Mouse (Mus musculus): Measurements from ENCODE around the gene Bst1. TPM values are rescaled to one million over a fixed set of nuclear protein-coding genes. Genes with fewer than 3 reads are reported as not detected.

Gene Bst1
- polyA plus RNA-seq, 1 experiment = 0.30 TPM

GRCm38 (mm10) chr5:43848275-43848674, 29.6 kb downstream of the Bst1 start:
- Histone ChIP-seq H3K4me3 (ENCODE audit: insufficient read depth, low read length) (no peak overlapping the region), H3K27ac (ENCODE audit: insufficient read depth, low read length) (no peak overlapping the region), H3K4me1 (ENCODE audit: control insufficient read depth, insufficient read depth, low read length) (peaks cover 2% of the 10 kb centered on the region; the same call in 1 of the 2 replicates)
- no peak for TF ChIP-seq POLR2A (IDR thresholded peaks at IDR 0.05; ENCODE audit: low read depth, low read length)
- no peak for TF ChIP-seq CTCF (IDR thresholded peaks at IDR 0.05; ENCODE audit: borderline replicate concordance, insufficient read depth, low read length)

- Histone ChIP-seq H3K27ac (ENCODE audit: insufficient read depth, low read length) (no peak overlapping the region), H3K4me1 (ENCODE audit: control insufficient read depth, insufficient read depth, low read length) (no peaks in the 10 kb centered on the region)
- TF ChIP-seq CTCF (IDR thresholded peaks at IDR 0.05; ENCODE audit: borderline replicate concordance, insufficient read depth, low read length) = no peak
- TF ChIP-seq POLR2A (IDR thresholded peaks at IDR 0.05; ENCODE audit: low read depth, low read length) = no peak
Measured at GRCm38 (mm10) chr5:43853096-43853867, 34.6 kb downstream of the Bst1 start.

GRCm38 (mm10) chr5:43853868-43854488, 35.3 kb downstream of the Bst1 start:
- H3K27ac ChIP-seq (ENCODE audit: insufficient read depth, low read length) = no peak overlapping the region
- no peak overlapping the region for H3K4me3 ChIP-seq (ENCODE audit: insufficient read depth, low read length)
- TF ChIP-seq POLR2A (IDR thresholded peaks at IDR 0.05; ENCODE audit: low read depth, low read length) (no peak), CTCF (IDR thresholded peaks at IDR 0.05; ENCODE audit: borderline replicate concordance, insufficient read depth, low read length) (no peak)
- H3K4me1 ChIP-seq (ENCODE audit: control insufficient read depth, insufficient read depth, low read length) = no peaks in the 10 kb centered on the region

More at GRCm38 (mm10) chr5:43853096-43853867, 34.6 kb downstream of the Bst1 start:
- no peak overlapping the region for H3K4me3 ChIP-seq (ENCODE audit: insufficient read depth, low read length)

- no peak overlapping the region for H3K27ac ChIP-seq (ENCODE audit: insufficient read depth, low read length)
- H3K4me1 ChIP-seq (ENCODE audit: control insufficient read depth, insufficient read depth, low read length) = no peaks in the 10 kb centered on the region
- no peak for TF ChIP-seq CTCF (IDR thresholded peaks at IDR 0.05; ENCODE audit: borderline replicate concordance, insufficient read depth, low read length)
- no peak for TF ChIP-seq POLR2A (IDR thresholded peaks at IDR 0.05; ENCODE audit: low read depth, low read length)
- H3K4me3 ChIP-seq (ENCODE audit: insufficient read depth, low read length) = no peak overlapping the region
Measured at GRCm38 (mm10) chr5:43855769-43856168, 37.1 kb downstream of the Bst1 start.

GRCm38 (mm10) chr5:43859663-43860062, 41.0 kb downstream of the Bst1 start:
- no peak overlapping the region for H3K4me3 ChIP-seq (ENCODE audit: insufficient read depth, low read length)
- H3K4me1 ChIP-seq (ENCODE audit: control insufficient read depth, insufficient read depth, low read length) = no peaks in the 10 kb centered on the region
- TF ChIP-seq CTCF (IDR thresholded peaks at IDR 0.05; ENCODE audit: borderline replicate concordance, insufficient read depth, low read length) = no peak
- no peak for TF ChIP-seq POLR2A (IDR thresholded peaks at IDR 0.05; ENCODE audit: low read depth, low read length)
- no peak overlapping the region for H3K27ac ChIP-seq (ENCODE audit: insufficient read depth, low read length)

- Histone ChIP-seq H3K4me3 (ENCODE audit: insufficient read depth, low read length) (no peak overlapping the region), H3K4me1 (ENCODE audit: control insufficient read depth, insufficient read depth, low read length) (no peaks in the 10 kb centered on the region), H3K27ac (ENCODE audit: insufficient read depth, low read length) (no peak overlapping the region)
- no peak for TF ChIP-seq POLR2A (IDR thresholded peaks at IDR 0.05; ENCODE audit: low read depth, low read length)
- no peak for TF ChIP-seq CTCF (IDR thresholded peaks at IDR 0.05; ENCODE audit: borderline replicate concordance, insufficient read depth, low read length)
Measured at GRCm38 (mm10) chr5:43860096-43860495, 41.4 kb downstream of the Bst1 start.

GRCm38 (mm10) chr5:43860670-43861431, 42.2 kb downstream of the Bst1 start:
- Histone ChIP-seq H3K27ac (ENCODE audit: insufficient read depth, low read length) (no peak overlapping the region), H3K4me1 (ENCODE audit: control insufficient read depth, insufficient read depth, low read length) (no peaks in the 10 kb centered on the region), H3K4me3 (ENCODE audit: insufficient read depth, low read length) (no peak overlapping the region)
- no peak for TF ChIP-seq POLR2A (IDR thresholded peaks at IDR 0.05; ENCODE audit: low read depth, low read length)
- no peak for TF ChIP-seq CTCF (IDR thresholded peaks at IDR 0.05; ENCODE audit: borderline replicate concordance, insufficient read depth, low read length)

- no peak overlapping the region for H3K4me3 ChIP-seq (ENCODE audit: insufficient read depth, low read length)
- TF ChIP-seq POLR2A (IDR thresholded peaks at IDR 0.05; ENCODE audit: low read depth, low read length) (no peak), CTCF (IDR thresholded peaks at IDR 0.05; ENCODE audit: borderline replicate concordance, insufficient read depth, low read length) (no peak)
Measured at GRCm38 (mm10) chr5:43863642-43864041, 45.0 kb downstream of the Bst1 start.

GRCm38 (mm10) chr5:43865316-43865715, 46.6 kb downstream of the Bst1 start:
- Histone ChIP-seq H3K4me3 (ENCODE audit: insufficient read depth, low read length) (no peak overlapping the region), H3K4me1 (ENCODE audit: control insufficient read depth, insufficient read depth, low read length) (peaks cover 4% of the 10 kb centered on the region), H3K27ac (ENCODE audit: insufficient read depth, low read length) (no peak overlapping the region)
- TF ChIP-seq CTCF (IDR thresholded peaks at IDR 0.05; ENCODE audit: borderline replicate concordance, insufficient read depth, low read length) (no peak), POLR2A (IDR thresholded peaks at IDR 0.05; ENCODE audit: low read depth, low read length) (no peak)

More at GRCm38 (mm10) chr5:43863642-43864041, 45.0 kb downstream of the Bst1 start:
- Histone ChIP-seq H3K4me1 (ENCODE audit: control insufficient read depth, insufficient read depth, low read length) (peaks cover 4% of the 10 kb centered on the region), H3K27ac (ENCODE audit: insufficient read depth, low read length) (no peak overlapping the region)
